Mouse (Mus musculus) cerebellum, adult 9-10 months (tissue): ENCODE results near the gene Map1s.

Experiments
- DNase-seq: peaks from one replicate; pipeline ENCODE4 v3.0.0; 2022

Map1s gene

DNA sequence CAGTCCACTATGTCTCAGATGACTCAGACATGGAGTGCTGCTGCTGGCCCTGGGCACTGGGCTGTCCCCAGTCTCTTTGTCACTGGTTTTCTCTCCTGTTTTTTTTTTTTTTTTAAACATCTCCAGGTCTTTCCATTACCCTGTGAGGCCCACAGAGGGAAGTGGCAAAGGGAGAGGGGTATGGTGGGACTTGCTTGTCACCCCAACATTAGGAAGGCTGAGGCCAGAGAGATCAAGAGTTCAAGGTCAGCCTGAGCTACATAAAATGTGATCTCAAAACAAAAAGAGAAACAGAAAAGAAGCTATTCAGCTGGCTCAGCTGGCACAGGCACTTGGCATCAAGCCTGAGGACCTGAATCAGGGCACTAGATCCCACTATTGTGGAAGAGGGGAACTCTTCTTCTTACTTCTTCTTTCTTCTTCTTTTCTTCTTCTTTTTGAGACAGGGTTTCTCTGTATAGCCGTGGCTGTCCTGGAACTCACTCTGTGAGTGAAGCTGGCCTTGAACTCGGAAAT lies 4.8 kb upstream of the Map1s start:
- peak; percentile 17 for DNase-seq

DNA sequence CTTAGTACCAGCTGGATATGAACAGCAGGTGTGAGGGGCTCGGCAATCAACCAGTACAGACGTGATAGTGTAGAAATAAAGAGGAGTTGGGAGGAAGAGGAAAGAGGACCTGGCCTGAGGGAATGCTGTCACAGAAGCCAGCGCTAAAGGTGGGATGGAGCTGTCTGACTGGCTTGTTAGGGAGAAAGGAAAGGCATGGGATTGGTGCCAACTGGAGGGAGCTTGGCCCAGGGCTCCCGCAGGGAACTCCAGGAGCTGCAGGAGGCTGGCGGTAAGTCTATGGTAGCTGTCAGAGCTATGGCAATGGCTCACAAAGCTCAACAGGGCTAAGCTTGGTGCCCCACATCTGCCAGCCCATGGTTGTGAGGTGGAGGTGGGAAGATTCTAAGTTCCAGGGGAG lies 3.5 kb upstream of the Map1s start:
- peak; percentile 18 for DNase-seq

- DNase-seq = peak; percentile 11
Measured at GRCm38 (mm10) chr8:70903112-70903511, 2.6 kb upstream of the Map1s start.

DNA sequence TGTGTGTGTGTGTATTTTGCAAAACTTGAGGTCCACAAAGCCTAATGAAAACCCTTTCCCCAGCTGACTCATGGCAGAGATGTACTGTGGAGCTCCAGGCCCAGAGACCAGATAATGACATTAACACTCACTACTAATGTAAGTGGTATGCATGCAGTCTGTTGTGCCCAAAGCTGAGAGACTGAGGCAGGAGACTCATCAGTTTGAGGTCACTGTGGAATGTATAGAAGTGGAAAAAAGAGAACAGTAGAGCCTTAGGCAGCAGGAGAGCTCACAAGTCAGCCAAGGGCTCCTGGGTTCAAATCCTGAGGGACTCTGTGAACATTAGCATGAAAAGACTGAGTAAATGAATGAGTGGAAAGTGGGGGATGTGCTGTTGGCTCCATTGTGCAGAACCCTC lies 2.1 kb upstream of the Map1s start:
- peak; percentile 3 for DNase-seq

DNA sequence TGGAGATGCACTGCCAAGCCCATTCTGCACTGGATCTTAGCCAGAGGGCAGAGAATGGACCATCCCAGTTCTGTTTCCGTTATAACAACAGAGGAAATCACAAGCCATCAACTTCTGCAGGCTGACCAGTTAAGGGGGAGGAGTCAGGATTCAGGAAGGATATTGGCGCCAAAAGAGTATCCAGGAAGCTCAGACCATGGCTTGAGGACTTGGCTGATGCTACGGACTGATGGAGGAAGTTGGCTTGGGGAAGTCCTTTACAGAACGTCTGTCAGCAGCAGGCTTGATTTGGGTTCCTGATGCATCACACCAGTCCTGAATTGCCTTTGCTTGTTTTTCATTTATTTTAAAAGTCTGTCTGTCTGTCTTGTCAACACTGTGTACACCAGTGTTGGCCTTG lies 1.2 kb upstream of the Map1s start:
- DNase-seq = peak; percentile 35

GRCm38 (mm10) chr8:70905463-70905830 lies 285 bp upstream of the Map1s start:
- DNase-seq = no peak

GRCm38 (mm10) chr8:70907518-70907917 lies 1.8 kb downstream of the Map1s start:
- DNase-seq = no peak

- DNase-seq = no peak
Measured at GRCm38 (mm10) chr8:70911596-70911995, 5.9 kb downstream of the Map1s start.

- DNase-seq = no peak
Measured at GRCm38 (mm10) chr8:70912955-70913354, 7.2 kb downstream of the Map1s start.

DNA sequence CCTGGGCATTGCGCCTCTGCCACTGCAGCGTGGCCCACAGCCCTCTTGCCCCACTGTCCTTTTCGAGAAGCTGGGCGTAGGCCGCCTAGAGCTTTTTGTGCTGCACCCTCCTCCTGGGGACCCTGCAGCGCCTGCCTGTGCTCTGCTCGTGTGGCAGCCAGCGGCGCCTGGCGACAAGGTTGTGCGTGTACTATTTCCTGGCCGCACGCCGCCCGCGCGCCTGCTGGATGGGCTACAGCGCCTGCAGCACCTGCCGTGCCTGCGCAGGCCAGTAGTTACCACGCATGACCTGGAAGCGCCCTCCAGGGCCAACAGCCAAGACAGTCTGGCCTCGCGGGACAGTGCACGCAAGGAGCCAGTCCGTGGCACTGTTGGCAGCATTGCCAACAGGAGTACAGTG lies 7.8 kb downstream of the Map1s start:
- no peak for DNase-seq

DNA sequence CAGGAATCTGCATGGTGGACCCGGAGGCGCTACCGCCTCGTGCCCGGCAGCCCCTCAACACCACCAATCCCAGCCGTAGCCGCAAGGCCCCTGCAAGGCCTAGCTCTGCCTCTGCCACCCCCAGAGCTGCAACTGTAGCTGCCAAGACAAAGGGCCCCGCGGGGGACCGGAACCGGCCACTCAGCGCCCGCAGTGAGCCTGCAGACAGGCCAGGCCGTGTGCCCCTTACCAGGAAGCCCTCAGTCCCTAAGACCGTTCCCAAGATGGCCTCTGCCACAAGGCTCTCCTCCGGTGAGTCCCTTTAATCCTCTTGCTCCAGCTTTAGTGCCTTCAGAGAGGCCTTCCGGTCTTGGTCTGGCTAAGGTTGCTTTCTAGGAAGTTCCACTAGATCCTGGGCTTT lies 9.0 kb downstream of the Map1s start:
- DNase-seq = no peak

GRCm38 (mm10) chr8:70920049-70920922 lies 14.6 kb downstream of the Map1s start:
- no peak for DNase-seq

DNA sequence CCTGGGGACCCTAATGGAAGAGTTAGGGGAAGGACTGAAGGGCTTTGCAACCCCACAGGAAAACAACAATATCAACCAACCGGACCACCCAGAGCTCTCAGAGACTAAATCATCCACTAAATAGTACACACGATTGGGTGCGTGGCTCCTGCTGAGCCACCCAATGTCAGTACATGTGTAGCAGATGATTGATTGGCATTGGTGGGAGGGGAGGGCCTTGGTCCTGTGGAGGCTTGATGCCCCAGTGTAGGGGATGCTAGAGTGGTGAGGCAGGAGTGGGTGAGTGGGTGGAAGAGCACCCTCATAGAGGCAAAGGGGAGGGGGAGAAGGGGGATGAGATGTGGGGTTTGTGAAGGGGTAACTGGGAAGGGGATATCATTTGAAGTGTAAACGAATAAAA lies 18.4 kb downstream of the Map1s start:
- DNase-seq = no peak

DNA sequence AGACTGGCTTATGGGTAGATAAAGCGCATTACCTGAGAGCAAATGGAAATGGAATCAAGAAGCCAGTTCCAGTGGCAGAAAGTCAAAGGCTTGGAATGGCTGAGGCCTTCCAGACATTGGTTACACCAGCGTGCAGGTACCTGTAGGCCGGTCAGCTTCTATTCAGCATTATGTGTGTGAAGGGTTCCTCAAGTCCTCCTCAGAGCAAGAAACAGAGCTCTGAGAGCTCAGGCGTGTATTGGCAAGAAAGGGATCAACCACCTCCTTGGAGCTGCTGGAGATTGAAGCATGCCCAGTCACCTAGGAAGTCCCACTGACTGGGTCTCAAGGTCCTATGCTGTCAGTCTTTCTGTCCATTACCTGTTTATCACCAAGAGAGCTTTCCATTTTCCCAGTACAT lies 20.0 kb downstream of the Map1s start:
- no peak for DNase-seq

- no peak for DNase-seq
Measured at GRCm38 (mm10) chr8:70926396-70926795, 20.7 kb downstream of the Map1s start.

- no peak for DNase-seq
Measured at GRCm38 (mm10) chr8:70928096-70928495, 22.4 kb downstream of the Map1s start.

- no peak for DNase-seq
Measured at GRCm38 (mm10) chr8:70928778-70929322, 23.1 kb downstream of the Map1s start.

DNA sequence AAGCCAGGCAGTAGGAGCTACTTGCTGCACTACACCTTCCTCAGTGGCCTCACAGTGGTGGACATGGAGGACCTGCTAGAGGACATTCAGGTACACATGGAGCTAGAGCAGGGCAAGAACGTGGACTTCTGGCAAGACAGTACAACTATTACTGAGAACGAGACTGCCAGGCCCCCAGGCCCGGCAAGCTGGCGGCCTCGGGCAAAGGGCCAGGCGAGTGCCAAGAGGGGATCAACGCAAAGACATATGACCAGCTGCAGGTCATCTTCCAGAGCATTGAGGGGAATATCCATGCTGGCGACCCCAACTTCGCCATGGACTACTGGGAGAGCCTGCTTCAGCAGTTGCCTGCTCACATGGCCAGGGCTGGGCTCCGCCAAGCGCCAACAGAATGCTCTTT lies 26.0 kb downstream of the Map1s start:
- DNase-seq = no peak

- no peak for DNase-seq
Measured at GRCm38 (mm10) chr8:70933036-70933435, 27.3 kb downstream of the Map1s start.

GRCm38 (mm10) chr8:70934786-70935185 lies 29.1 kb downstream of the Map1s start:
- no peak for DNase-seq

DNA sequence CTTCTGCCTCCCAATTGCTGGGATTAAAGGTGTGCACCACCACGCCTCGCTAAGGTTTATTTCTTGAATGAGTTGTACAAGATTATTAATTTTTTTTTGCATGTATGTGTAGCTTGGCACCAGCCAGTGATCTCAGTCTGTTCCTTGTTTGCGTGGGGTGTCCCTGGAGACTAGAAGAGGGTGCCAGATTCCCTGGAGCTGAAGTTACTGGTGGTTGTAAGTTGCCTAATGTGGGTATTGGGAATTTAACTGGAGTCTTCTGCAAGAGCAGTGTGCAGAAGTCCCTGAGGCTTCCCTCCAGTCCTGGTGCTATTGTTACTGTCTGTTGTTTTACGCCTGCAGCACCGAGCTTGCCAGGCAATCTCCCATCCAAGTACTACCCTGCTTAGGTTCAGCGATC lies 31.5 kb downstream of the Map1s start:
- no peak for DNase-seq

DNA sequence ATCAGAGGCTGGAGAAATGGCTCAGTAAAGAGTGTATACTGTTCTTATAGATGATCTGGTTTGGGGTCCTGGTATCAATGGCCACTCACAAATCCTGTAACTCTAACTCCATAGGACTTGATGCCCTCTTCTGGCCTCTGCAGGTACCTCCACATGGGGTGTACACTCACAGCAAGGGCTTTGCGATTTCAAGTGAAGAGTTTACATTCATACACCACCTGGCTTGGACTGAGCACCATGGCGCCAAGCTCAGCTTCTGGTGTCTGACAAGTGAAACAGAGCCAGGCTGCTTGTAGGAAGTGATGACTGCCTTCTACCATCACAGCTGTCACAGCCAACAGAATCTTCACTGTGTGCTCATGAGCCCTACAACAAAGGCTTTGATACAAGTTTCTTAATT lies 35.7 kb downstream of the Map1s start:
- DNase-seq = no peak

- DNase-seq = no peak
Measured at GRCm38 (mm10) chr8:70943187-70943586, 37.5 kb downstream of the Map1s start.

- DNase-seq = no peak
Measured at GRCm38 (mm10) chr8:70949847-70950246, 44.1 kb downstream of the Map1s start.
